Mouse (Mus musculus) fibroblast of lung, adult 2 months (primary cell): ENCODE results near the gene Foxn3.

ENCODE experiments used
- DNase-seq: peaks from one replicate; pipeline ENCODE4 v3.0.0-alpha.2; 2011; ENCODE audit warnings: low read depth

Foxn3 gene

GRCm38 (mm10) chr12:99352136-99352535, 211.2 kb downstream of the Foxn3 start:
- DNase-seq, result peak; percentile 57

- DNase-seq, result peak; percentile 66
Measured at GRCm38 (mm10) chr12:99351731-99352130, 211.7 kb downstream of the Foxn3 start.

GRCm38 (mm10) chr12:99349650-99349997, 213.8 kb downstream of the Foxn3 start:
- DNase-seq, result no peak

- DNase-seq, result no peak
Measured at GRCm38 (mm10) chr12:99348940-99349649, 214.3 kb downstream of the Foxn3 start.

- no peak for DNase-seq
Measured at GRCm38 (mm10) chr12:99347512-99347911, 215.9 kb downstream of the Foxn3 start.

- DNase-seq, result no peak
Measured at GRCm38 (mm10) chr12:99346982-99347381, 216.4 kb downstream of the Foxn3 start.

GRCm38 (mm10) chr12:99345323-99345722, 218.1 kb downstream of the Foxn3 start:
- no peak for DNase-seq

- DNase-seq, result no peak
Measured at GRCm38 (mm10) chr12:99343378-99343777, 220.0 kb downstream of the Foxn3 start.

- no peak for DNase-seq
Measured at GRCm38 (mm10) chr12:99342160-99342559, 221.2 kb downstream of the Foxn3 start.

GRCm38 (mm10) chr12:99341751-99342150, 221.6 kb downstream of the Foxn3 start:
- no peak for DNase-seq

- DNase-seq, result no peak
Measured at GRCm38 (mm10) chr12:99340418-99341182, 222.8 kb downstream of the Foxn3 start.

GRCm38 (mm10) chr12:99339640-99340325, 223.6 kb downstream of the Foxn3 start:
- no peak for DNase-seq

GRCm38 (mm10) chr12:99338754-99339153, 224.6 kb downstream of the Foxn3 start:
- DNase-seq, result no peak

GRCm38 (mm10) chr12:99337171-99337435, 226.3 kb downstream of the Foxn3 start:
- DNase-seq, result no peak

GRCm38 (mm10) chr12:99336349-99337170, 226.8 kb downstream of the Foxn3 start:
- peak; percentile 83 for DNase-seq

GRCm38 (mm10) chr12:99335628-99336027, 227.8 kb downstream of the Foxn3 start:
- no peak for DNase-seq

- no peak for DNase-seq
Measured at GRCm38 (mm10) chr12:99334026-99334425, 229.4 kb downstream of the Foxn3 start.

GRCm38 (mm10) chr12:99333304-99333968, 229.9 kb downstream of the Foxn3 start:
- no peak for DNase-seq

- DNase-seq, result no peak
Measured at GRCm38 (mm10) chr12:99332144-99332807, 231.1 kb downstream of the Foxn3 start.

GRCm38 (mm10) chr12:99331341-99331947, 231.9 kb downstream of the Foxn3 start:
- no peak for DNase-seq

GRCm38 (mm10) chr12:99330822-99331285, 232.5 kb downstream of the Foxn3 start:
- no peak for DNase-seq
